Mouse (Mus musculus) lung, adult 2 months (tissue): ENCODE results near the gene Chkb.

Experiments used
- CTCF ChIP-seq: fragments of 200-500 bp; IDR thresholded peaks from 2 replicates; pipeline ENCODE4 v1.5.1; 2011; ENCODE audit warnings: mild to moderate bottlenecking, low read length, control low read depth; ENCODE audit not compliant: insufficient read depth
- POLR2A ChIP-seq: fragments of 200-500 bp; IDR thresholded peaks from 2 replicates; pipeline ENCODE4 v1.6.1; 2011; ENCODE audit warnings: low read depth, mild to moderate bottlenecking, control low read depth, low read length, borderline replicate concordance; ENCODE audit errors: extremely low read depth

DNA sequence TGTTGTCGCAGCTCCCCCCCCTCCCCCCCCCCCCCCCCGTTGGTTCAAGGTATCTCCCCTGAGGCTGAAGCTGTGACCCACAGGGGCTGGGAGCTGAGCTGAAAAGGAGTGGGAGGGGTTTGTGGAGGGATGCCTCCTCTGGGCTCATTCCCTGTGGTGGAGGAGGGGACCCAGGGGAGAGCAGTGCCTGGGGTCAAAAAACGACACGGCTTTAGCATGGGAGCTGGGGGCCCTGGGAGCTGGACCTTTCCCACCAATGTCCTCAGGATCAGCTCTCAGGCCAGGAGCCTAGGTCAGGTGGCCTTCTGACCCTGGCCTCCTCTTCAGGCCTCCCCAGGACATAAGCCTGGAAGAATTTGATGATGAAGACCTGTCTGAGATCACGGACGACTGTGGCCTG, 25.1 kb upstream of the Chkb start:
- TF ChIP-seq CTCF (no peak), POLR2A (no peak)
